Mouse (Mus musculus) erythroblast, embryonic 14.5 days (primary cell): ENCODE results near the gene Invs.

ENCODE experiments used
- GATA1 ChIP-seq: IDR thresholded peaks from 2 replicates; pipeline ENCODE4 v1.6.1; 2012; ENCODE audit warnings: low read length, inconsistent platforms, mixed read lengths
- TAL1 ChIP-seq: IDR thresholded peaks from 3 replicates; pipeline ENCODE4 v1.6.1; 2012; ENCODE audit warnings: low read length, inconsistent platforms, mixed read lengths

- TF ChIP-seq TAL1 (no peak), GATA1 (no peak)
These were observed 91.5 kb downstream of the Invs start for GRCm38 (mm10) chr4:48371037-48371436.
